Mouse (Mus musculus) forebrain, embryonic 10.5 days (tissue): ENCODE data around the gene Taf1a. TPM values are rescaled to one million over a fixed set of nuclear protein-coding genes. Genes with fewer than 3 reads are reported as not detected.
"Not testable (repeated sequence)": the region's sequence is repeated elsewhere in the genome, so short reads cannot be mapped to it uniquely, and the experiment has no call there.

Source experiments
- DNase-seq: peaks from one replicate; pipeline ENCODE4 v3.0.0-alpha.2; 2017; ENCODE audit warnings: low spot score; ENCODE audit errors: extremely low spot score
- H3K27ac ChIP-seq: fragments of 300-500 bp; sonication (generic); 2 replicates; pipeline ENCODE4 v1.5.1; 2016; ENCODE audit warnings: mild to moderate bottlenecking
- H3K27me3 ChIP-seq: fragments of 300-500 bp; sonication (generic); 2 replicates; pipeline ENCODE4 v1.6.1; 2016; ENCODE audit warnings: mild to moderate bottlenecking; ENCODE audit not compliant: poor library complexity, severe bottlenecking
- H3K36me3 ChIP-seq: fragments of 300-500 bp; sonication (generic); replicated peaks from 2 replicates; pipeline ENCODE4 v1.6.1; 2016; ENCODE audit warnings: mild to moderate bottlenecking, moderate library complexity
- H3K4me1 ChIP-seq: fragments of 300-500 bp; sonication (generic); 2 replicates; pipeline ENCODE4 v1.6.1; 2016
- H3K4me3 ChIP-seq: fragments of 300-500 bp; sonication (generic); 2 replicates; pipeline ENCODE4 v1.5.1; 2016; ENCODE audit warnings: mild to moderate bottlenecking, moderate library complexity
- H3K9me3 ChIP-seq: fragments of 300-500 bp; sonication (generic); 2 replicates; pipeline ENCODE4 v1.6.1; 2016; ENCODE audit warnings: mild to moderate bottlenecking, moderate library complexity
- WGBS: fragments of 180-500 bp; shearing (Covaris S2); methylation state at CpG from one replicate; pipeline ENCODE4 v1.1.7; 2016; 5-methylcytosine and 5-hydroxymethylcytosine counted together
- polyA plus RNA-seq: library from polyadenylated mRNA; unstranded; fragments of >200 nt; fragmentation: Nextera tagmentation; extraction: Ambion mirVana; gene quantifications from 2 replicates; pipeline ENCODE4 v1.2.1, GENCODE M21; 2016

Gene Taf1a
- polyA plus RNA-seq = 22.1 and 24.5 TPM in 2 replicates

- Histone ChIP-seq H3K27me3 (peaks cover 22% of the 10 kb centered on the region), H3K27ac (peak within 1 kb of the TSS; percentile 82), H3K36me3 (peaks cover 32% of the 10 kb centered on the region), H3K9me3 (no peaks in the 10 kb centered on the region), H3K4me3 (peak within 1 kb of the TSS; percentile 79), H3K4me1 (peaks cover 11% of the 10 kb centered on the region)
- 6% methylated on average over 44 of the region's 44 CpGs for WGBS
- peak; percentile 92 for DNase-seq
Measured at GRCm38 (mm10) chr1:183388426-183389406, at the start of gene Taf1a. Taf1a (plus strand) TSS chr1:183388981.

GRCm38 (mm10) chr1:183342902-183343301, 45.9 kb upstream of the Taf1a start:
- H3K4me3 ChIP-seq, H3K27me3 ChIP-seq, H3K9me3 ChIP-seq, DNase-seq, H3K27ac ChIP-seq: not testable (repeated sequence)
- 94% methylated on average over 1 of the region's 1 CpGs for WGBS
- H3K36me3 ChIP-seq = peaks cover 58% of the 10 kb centered on the region
- H3K4me1 ChIP-seq = peaks cover 16% of the 10 kb centered on the region

GRCm38 (mm10) chr1:183344886-183345816, 43.6 kb upstream of the Taf1a start:
- peak; percentile 85 for DNase-seq
- H3K4me3 ChIP-seq = peak overlapping the region; percentile 96
- WGBS = under 1% methylated on average over 72 of the region's 72 CpGs
- H3K9me3 ChIP-seq = no peaks in the 10 kb centered on the region
- H3K4me1 ChIP-seq = peaks cover 16% of the 10 kb centered on the region
- H3K27ac ChIP-seq = peak overlapping the region; percentile 87
- no peaks in the 10 kb centered on the region for H3K27me3 ChIP-seq
- peaks cover 55% of the 10 kb centered on the region for H3K36me3 ChIP-seq

DNA sequence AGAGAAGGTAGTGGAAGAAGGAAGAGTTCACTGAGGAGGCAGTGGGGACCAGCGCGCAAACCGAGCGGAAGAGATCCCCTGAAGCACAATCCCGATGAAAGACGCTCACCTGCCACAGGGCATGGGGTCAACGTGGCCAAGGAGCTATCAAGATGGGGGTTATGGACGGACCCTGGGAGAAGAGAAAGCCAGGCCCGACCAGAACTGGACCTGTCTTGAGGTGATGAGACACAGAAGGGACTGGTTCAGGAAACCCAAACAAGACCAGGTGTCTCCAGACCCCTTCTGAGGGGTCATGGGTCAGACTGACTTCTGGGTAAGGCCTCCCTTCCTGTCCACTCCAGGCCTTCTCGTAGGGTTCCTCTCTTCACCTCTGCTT, 43.0 kb upstream of the Taf1a start:
- peaks cover 58% of the 10 kb centered on the region for H3K36me3 ChIP-seq
- H3K27ac ChIP-seq = peak overlapping the region; percentile 87

GRCm38 (mm10) chr1:183349840-183350239, 38.9 kb upstream of the Taf1a start:
- H3K36me3 ChIP-seq = peaks cover 78% of the 10 kb centered on the region
- WGBS = 40% methylated on average over 6 of the region's 6 CpGs
- H3K27me3 ChIP-seq = no peaks in the 10 kb centered on the region
- no peak overlapping the region for H3K27ac ChIP-seq
- H3K9me3 ChIP-seq = no peaks in the 10 kb centered on the region
- no peak overlapping the region for H3K4me3 ChIP-seq
- H3K4me1 ChIP-seq = peaks cover 13% of the 10 kb centered on the region
- DNase-seq = no peak

More for the DNA sequence above, 43.0 kb upstream of the Taf1a start:
- H3K4me1 ChIP-seq = peaks cover 16% of the 10 kb centered on the region
- no peaks in the 10 kb centered on the region for H3K9me3 ChIP-seq
- WGBS = 10% methylated on average over 10 of the region's 10 CpGs
- no peak for DNase-seq
- H3K27me3 ChIP-seq = no peaks in the 10 kb centered on the region
- H3K4me3 ChIP-seq = peak overlapping the region; percentile 96

DNA sequence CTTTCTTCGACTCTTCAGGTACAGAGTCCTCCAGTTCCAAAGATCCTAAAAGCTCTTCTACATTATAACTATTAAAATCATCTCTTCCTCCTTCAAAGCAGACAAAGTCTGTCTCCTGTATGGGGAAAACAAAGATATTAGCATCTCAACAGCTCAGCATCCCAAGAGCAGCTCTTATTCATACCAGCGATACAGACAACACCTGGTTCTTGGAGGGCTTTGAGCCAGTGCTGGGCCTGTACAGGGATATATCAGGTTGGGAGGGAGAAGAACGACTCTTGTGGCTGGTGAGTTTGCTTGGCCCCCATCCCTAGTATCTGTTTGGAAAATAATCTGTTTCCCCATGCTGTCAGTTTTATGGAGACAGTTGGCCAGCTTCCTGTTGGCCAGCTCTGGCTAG, 29.9 kb upstream of the Taf1a start:
- Histone ChIP-seq H3K4me3 (no peak overlapping the region), H3K27me3 (no peaks in the 10 kb centered on the region), H3K9me3 (no peaks in the 10 kb centered on the region), H3K36me3 (peaks cover 89% of the 10 kb centered on the region), H3K4me1 (no peaks in the 10 kb centered on the region), H3K27ac (no peak overlapping the region)
- 92% methylated on average over 3 of the region's 3 CpGs for WGBS
- DNase-seq = no peak

DNA sequence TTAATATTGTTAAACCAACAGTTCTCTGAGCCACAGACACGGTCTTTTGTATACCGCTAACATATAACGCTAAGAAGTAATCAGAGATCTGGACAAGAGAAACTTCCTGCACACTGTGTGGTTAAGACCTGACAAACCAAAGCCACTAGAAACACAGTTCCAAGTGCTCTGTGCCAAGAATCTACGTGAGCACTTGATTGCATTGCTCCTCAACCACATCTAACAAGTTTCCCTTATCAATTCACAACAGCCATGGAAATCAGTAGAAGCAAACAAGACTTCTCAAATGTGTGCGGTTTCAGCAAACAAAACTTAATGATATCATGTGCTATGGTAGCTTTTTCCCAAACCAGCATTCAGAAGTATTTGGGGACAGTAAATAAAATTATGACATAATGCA, 26.5 kb upstream of the Taf1a start:
- Histone ChIP-seq H3K27ac (no peak overlapping the region), H3K4me3 (no peak overlapping the region), H3K36me3 (peaks cover 80% of the 10 kb centered on the region), H3K4me1 (no peaks in the 10 kb centered on the region), H3K9me3 (no peaks in the 10 kb centered on the region), H3K27me3 (no peaks in the 10 kb centered on the region)
- no peak for DNase-seq
- whole genome bisulfite sequencing = 93% methylated on average over 5 of the region's 5 CpGs

DNA sequence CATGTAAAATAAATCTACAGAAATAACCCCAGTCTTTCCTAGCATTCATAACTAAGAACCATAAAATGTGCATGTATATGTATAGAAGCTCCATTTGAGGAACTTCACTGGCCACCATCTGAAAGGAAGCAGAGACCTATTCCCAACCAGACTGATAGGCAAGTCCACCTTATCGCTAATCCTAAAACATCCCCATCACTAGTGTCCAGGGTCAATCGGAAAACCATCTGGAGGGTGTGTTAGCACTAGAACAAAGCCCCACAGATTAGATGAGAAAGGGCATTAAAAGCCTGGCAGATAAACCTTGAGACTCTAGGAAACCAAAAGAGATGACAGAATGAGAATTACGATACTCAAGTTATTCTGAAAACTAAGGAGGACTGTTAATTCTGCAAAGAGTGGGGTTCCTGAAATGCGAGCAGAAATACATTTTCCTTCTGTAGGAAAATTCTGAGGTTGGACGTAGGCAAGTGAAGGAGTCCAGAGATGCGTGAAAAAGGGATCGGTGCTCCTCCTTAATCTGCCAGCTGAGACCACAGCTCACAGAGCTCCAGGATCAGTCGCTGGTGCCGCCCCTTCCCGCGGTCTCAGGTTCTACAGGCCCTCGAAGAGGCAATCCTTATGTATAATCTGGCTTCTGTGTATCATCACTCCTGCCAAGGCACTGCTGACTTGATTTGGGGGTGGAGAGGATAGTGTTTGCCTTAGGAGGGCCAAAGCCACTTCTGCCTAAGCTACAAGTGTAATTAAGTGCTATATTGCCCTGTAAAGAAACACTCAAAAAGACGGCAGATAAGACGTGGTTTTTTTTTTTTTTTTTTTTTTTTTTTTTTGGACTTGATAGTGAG, 25.8 kb upstream of the Taf1a start:
- WGBS = 92% methylated on average over 14 of the region's 14 CpGs
- no peaks in the 10 kb centered on the region for H3K27me3 ChIP-seq
- H3K4me3 ChIP-seq = no peak overlapping the region
- H3K4me1 ChIP-seq = peaks cover 6% of the 10 kb centered on the region
- H3K27ac ChIP-seq = no peak overlapping the region
- H3K9me3 ChIP-seq = no peaks in the 10 kb centered on the region
- no peak for DNase-seq
- H3K36me3 ChIP-seq = peaks cover 74% of the 10 kb centered on the region

GRCm38 (mm10) chr1:183363577-183363867, 25.3 kb upstream of the Taf1a start:
- Histone ChIP-seq H3K4me3 (no peak overlapping the region), H3K9me3 (no peaks in the 10 kb centered on the region), H3K27ac (no peak overlapping the region), H3K36me3 (peaks cover 68% of the 10 kb centered on the region), H3K4me1 (peaks cover 12% of the 10 kb centered on the region), H3K27me3 (no peaks in the 10 kb centered on the region)
- 96% methylated on average over 5 of the region's 5 CpGs for WGBS
- no peak for DNase-seq

- Histone ChIP-seq H3K36me3 (peaks cover 42% of the 10 kb centered on the region), H3K4me3 (no peak overlapping the region), H3K9me3 (no peaks in the 10 kb centered on the region), H3K27me3 (no peaks in the 10 kb centered on the region), H3K4me1 (peaks cover 23% of the 10 kb centered on the region), H3K27ac (no peak overlapping the region)
- WGBS = 90% methylated on average over 5 of the region's 5 CpGs
- no peak for DNase-seq
Measured at GRCm38 (mm10) chr1:183366361-183366760, 22.4 kb upstream of the Taf1a start.

DNA sequence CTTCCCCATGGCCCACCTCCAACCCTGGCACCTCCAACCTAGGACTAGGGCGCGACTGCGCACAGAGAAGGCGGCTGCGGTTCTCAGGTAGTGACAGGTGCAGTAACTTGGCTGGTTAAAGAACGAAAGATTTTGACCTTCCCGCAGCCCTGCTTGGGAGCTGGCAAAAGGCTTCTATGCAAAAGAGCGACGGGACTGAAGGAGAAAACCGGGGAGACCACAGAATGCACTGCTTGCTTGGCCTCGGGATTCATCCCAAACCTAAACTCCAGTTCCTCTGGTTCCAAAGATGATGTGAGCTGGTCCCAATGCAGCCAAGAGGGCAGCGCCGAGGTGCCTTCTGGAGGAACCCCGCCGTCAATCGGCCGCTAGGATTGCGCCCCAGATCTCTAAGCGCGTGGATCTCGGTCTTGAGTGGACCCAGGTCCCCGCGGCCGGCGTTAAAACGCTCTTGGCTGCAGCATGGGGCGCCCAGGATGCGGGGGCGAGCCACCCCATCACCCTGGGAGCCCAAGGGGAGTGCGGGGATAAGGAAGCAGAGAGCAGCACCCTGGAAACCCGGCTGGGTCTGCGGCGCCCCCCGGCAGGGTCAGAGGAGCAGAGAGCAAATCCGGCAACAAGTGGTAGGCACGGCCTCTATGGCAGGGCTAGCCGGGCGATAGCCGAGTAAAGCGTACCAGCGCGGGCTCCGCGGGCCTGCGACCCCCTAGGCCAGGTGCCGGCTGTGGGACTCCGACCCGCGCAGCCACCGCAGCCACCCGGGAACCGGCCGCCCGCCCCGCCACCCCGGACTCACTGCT, 20.0 kb upstream of the Taf1a start:
- H3K36me3 ChIP-seq = peaks cover 20% of the 10 kb centered on the region
- peak; percentile 22 for DNase-seq
- H3K9me3 ChIP-seq = no peaks in the 10 kb centered on the region
- peak overlapping the region; percentile 96 for H3K4me3 ChIP-seq
- H3K27me3 ChIP-seq = no peaks in the 10 kb centered on the region
- H3K4me1 ChIP-seq = peaks cover 23% of the 10 kb centered on the region
- peak overlapping the region; percentile 88 for H3K27ac ChIP-seq
- WGBS = 1% methylated on average over 56 of the region's 56 CpGs
